Mouse (Mus musculus): ENCODE results near the gene Gm49358. TPM values are rescaled to one million over a fixed set of nuclear protein-coding genes. Genes with fewer than 3 reads are reported as not detected.

Gene Gm49358
- polyA plus RNA-seq, 1 experiment from 2014 or later, result not detected

GRCm38 (mm10) chr10:86761722-86762383, 1.9 kb upstream of the Gm49358 start:
- no peaks in the 10 kb centered on the region for H3K36me3 ChIP-seq
- H3K27ac ChIP-seq (replicated peaks), result no peak overlapping the region
- no peaks in the 10 kb centered on the region for H3K27me3 ChIP-seq (ENCODE audit: low read depth, poor library complexity, severe bottlenecking)
- DNase-seq (ENCODE audit: low spot score), result peak; percentile 11
- H3K4me3 ChIP-seq, result no peak overlapping the region
- H3K4me1 ChIP-seq, result 0 out of 2 replicates have a peak, but pooled peaks cover 3% of the 10 kb centered on the region
- 53% methylated on average over 7 of the region's 7 CpGs for WGBS
- no peaks in the 10 kb centered on the region for H3K9me3 ChIP-seq (replicated peaks)

DNA sequence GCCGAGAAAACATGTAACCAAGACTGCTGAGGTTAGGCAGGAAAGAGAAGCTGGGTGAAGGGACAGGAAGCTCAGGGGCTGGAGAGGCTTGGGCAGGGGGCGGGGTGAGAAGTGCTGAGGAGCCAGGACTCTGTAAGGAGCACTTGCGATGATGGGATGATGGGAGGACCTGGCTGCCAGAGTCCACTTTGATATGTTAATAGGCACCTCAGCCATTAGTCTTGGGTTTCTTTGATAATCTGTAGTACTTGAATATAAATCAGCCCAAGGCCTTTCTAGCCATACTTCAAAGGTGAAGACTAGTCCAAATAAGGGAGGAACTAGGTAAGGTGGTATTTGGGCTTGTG, 1.4 kb upstream of the Gm49358 start:
- Histone ChIP-seq H3K9me3 (replicated peaks) (no peaks in the 10 kb centered on the region), H3K27me3 (ENCODE audit: low read depth, poor library complexity, severe bottlenecking) (no peaks in the 10 kb centered on the region), H3K36me3 (no peaks in the 10 kb centered on the region), H3K4me3 (no peak overlapping the region), H3K4me1 (0 out of 2 replicates have a peak, but pooled peaks cover 3% of the 10 kb centered on the region), H3K27ac (replicated peaks) (no peak overlapping the region)
- WGBS, result 74% methylated on average over 3 of the region's 3 CpGs
- DNase-seq (ENCODE audit: low spot score), result no peak

- no peaks in the 10 kb centered on the region for H3K36me3 ChIP-seq
Observed at GRCm38 (mm10) chr10:86765344-86765966, 1.7 kb downstream of the Gm49358 start.

GRCm38 (mm10) chr10:86769216-86769615, 5.4 kb downstream of the Gm49358 start:
- Histone ChIP-seq H3K36me3 (no peaks in the 10 kb centered on the region), H3K27me3 (ENCODE audit: low read depth, poor library complexity, severe bottlenecking) (no peaks in the 10 kb centered on the region), H3K27ac (replicated peaks) (no peak overlapping the region), H3K9me3 (replicated peaks) (no peaks in the 10 kb centered on the region), H3K4me3 (no peak overlapping the region), H3K4me1 (peaks cover 7% of the 10 kb centered on the region)
- 79% methylated on average over 5 of the region's 5 CpGs for WGBS
- DNase-seq (ENCODE audit: low spot score), result no peak

More at GRCm38 (mm10) chr10:86765344-86765966, 1.7 kb downstream of the Gm49358 start:
- Histone ChIP-seq H3K27ac (replicated peaks) (no peak overlapping the region), H3K4me1 (peaks cover 10% of the 10 kb centered on the region), H3K27me3 (ENCODE audit: low read depth, poor library complexity, severe bottlenecking) (no peaks in the 10 kb centered on the region), H3K9me3 (replicated peaks) (no peaks in the 10 kb centered on the region), H3K4me3 (no peak overlapping the region)
- DNase-seq (ENCODE audit: low spot score), result no peak
- 85% methylated on average over 4 of the region's 4 CpGs for WGBS

DNA sequence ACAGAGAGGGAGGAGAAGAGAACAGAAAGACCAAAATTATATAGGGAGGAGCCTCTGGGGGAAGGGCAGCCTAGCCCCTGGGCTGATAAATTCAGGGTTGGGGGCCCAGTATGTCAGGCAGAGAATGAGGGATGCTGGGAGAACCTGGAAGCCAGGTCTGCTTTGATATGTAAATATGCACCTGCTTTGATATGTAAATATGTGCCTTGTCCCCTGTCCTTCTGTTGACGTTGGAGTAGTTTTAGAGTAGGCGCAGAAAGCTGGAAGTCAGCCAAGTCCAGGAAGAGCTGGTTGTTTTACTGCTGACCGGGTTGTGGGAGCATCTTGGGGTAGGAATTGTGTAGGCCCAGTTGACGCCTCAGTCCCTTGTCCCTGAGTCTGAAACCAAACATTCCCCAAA, 6.0 kb downstream of the Gm49358 start:
- Histone ChIP-seq H3K4me1 (peaks cover 7% of the 10 kb centered on the region), H3K9me3 (replicated peaks) (no peaks in the 10 kb centered on the region), H3K36me3 (no peaks in the 10 kb centered on the region), H3K4me3 (no peak overlapping the region), H3K27ac (replicated peaks) (no peak overlapping the region), H3K27me3 (ENCODE audit: low read depth, poor library complexity, severe bottlenecking) (no peaks in the 10 kb centered on the region)
- no peak for DNase-seq (ENCODE audit: low spot score)
- 50% methylated on average over 4 of the region's 4 CpGs for WGBS

DNA sequence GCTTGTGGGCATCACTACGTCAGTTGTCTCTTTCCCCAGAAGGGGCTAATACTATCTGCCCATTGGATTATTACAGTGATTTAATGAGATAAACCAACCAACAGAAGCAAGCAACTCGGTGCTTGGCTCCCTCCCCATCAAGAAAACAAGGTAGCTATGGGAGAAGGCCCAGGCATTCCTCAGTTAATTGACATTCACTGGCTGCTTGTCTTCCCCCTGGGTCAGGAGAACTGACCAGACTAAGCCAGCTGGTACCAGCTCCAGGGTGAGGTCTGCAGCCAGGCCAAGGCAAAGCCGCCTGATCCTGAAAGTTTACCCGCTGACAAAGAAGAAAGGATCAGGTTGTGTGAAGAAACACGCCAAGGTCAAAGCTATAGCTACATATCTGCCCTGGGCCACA, 7.9 kb downstream of the Gm49358 start:
- Histone ChIP-seq H3K4me1 (peaks cover 7% of the 10 kb centered on the region), H3K27me3 (ENCODE audit: low read depth, poor library complexity, severe bottlenecking) (0 out of 2 replicates have a peak, but pooled peaks cover 5% of the 10 kb centered on the region), H3K9me3 (replicated peaks) (no peaks in the 10 kb centered on the region), H3K36me3 (no peaks in the 10 kb centered on the region), H3K4me3 (no peak overlapping the region), H3K27ac (replicated peaks) (no peak overlapping the region)
- no peak for DNase-seq (ENCODE audit: low spot score)
- 79% methylated on average over 5 of the region's 5 CpGs for WGBS

- Histone ChIP-seq H3K27ac (replicated peaks) (no peak overlapping the region), H3K4me3 (no peak overlapping the region), H3K4me1 (peaks cover 7% of the 10 kb centered on the region), H3K9me3 (replicated peaks) (no peaks in the 10 kb centered on the region), H3K27me3 (ENCODE audit: low read depth, poor library complexity, severe bottlenecking) (0 out of 2 replicates have a peak, but pooled peaks cover 8% of the 10 kb centered on the region), H3K36me3 (no peaks in the 10 kb centered on the region)
- 88% methylated on average over 6 of the region's 6 CpGs for WGBS
- no peak for DNase-seq (ENCODE audit: low spot score)
Observed at GRCm38 (mm10) chr10:86772231-86772631, 8.5 kb downstream of the Gm49358 start.

DNA sequence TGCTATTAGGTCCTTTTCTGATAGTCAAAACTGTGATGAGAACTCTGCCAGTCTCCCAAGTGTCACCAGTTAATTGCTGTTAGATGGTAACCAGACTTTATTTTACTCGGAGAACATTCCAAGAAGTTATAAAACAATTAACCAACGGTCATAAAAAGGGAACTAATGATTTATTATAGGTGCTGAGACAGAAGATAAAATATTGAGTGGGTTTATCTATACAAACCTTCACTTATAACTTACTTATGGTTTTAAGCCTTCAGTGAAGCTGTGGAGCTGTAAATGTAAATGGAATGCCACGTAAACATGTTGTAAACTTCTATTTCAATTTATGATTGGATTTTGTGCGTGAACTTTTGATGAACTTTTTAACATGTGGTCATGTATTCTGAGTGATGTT, 9.6 kb downstream of the Gm49358 start:
- H3K9me3 ChIP-seq (replicated peaks), result no peaks in the 10 kb centered on the region
- H3K4me1 ChIP-seq, result peaks cover 15% of the 10 kb centered on the region
- H3K36me3 ChIP-seq, result no peaks in the 10 kb centered on the region
- no peak for DNase-seq (ENCODE audit: low spot score)
- no peak overlapping the region for H3K27ac ChIP-seq (replicated peaks)
- WGBS, result 83% methylated on average over 4 of the region's 4 CpGs
- peaks cover 15% of the 10 kb centered on the region for H3K27me3 ChIP-seq (ENCODE audit: low read depth, poor library complexity, severe bottlenecking)
- no peak overlapping the region for H3K4me3 ChIP-seq

DNA sequence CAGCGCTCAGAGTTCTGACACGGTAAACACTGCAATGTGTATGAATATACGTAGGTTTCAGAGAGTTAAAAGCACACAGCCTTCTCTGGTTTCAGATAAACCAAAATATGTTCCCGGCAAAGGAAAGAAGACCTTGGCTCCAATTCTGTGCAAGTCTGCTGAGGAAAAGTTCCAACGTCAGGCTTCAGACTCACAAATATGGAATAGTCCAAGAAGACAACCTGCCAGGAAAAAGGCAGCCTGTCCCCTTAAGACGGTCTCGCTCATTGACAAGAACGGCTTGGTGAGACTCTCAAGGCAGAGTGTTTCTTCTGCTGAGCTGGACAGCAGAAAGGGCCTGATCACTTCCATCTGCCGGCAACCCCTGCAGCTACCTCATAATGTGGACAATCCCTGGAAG, 12.5 kb downstream of the Gm49358 start:
- Histone ChIP-seq H3K4me3 (no peak overlapping the region), H3K4me1 (peaks cover 23% of the 10 kb centered on the region), H3K9me3 (replicated peaks) (no peaks in the 10 kb centered on the region), H3K27ac (replicated peaks) (no peak overlapping the region), H3K27me3 (ENCODE audit: low read depth, poor library complexity, severe bottlenecking) (peaks cover 34% of the 10 kb centered on the region), H3K36me3 (no peaks in the 10 kb centered on the region)
- no peak for DNase-seq (ENCODE audit: low spot score)
- 78% methylated on average over 9 of the region's 9 CpGs for WGBS

GRCm38 (mm10) chr10:86777614-86778319, 14.0 kb downstream of the Gm49358 start:
- WGBS, result 44% methylated on average over 19 of the region's 19 CpGs

DNA sequence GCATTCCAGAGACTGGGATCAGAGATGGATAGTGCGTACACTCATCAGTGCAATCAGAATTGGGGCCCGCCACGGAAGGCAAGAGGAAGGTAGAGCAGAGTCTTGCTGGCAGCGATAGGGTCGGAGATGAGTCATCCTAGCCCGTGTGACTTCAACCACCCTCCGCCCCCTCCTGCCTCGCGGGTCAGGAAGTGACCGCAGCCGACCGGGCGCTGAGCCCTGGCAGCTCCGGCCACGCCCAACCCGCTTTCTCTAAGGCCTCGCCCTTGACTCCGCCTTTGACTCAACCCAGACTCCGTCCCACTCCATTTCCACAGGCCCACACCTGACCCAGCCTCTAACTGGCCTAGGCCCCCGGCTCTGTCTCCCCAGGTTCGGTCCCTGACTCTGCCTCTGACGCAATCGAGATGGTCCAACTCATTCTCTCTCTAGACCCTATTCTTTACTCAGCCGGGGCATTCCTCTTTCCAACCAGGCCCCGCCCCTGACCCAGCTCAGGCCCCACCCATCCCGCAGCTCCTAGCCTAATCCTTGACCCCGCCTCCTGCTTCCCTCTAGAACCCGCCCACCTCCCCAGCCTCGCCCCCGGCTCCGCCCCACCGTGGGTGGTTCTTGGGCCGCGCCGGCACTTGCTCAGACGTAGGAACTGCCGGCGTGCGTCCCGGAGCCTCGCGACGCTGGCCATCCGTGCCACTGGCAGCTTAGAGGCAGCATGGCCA, 14.8 kb downstream of the Gm49358 start, which contains the start of gene Nt5dc3:
TSS of gene Nt5dc3 (plus strand) at position 608 of the 719 bp plus-strand sequence.
- Histone ChIP-seq H3K27me3 (ENCODE audit: low read depth, poor library complexity, severe bottlenecking) (peaks cover 36% of the 10 kb centered on the region), H3K4me3 (peak within 1 kb of the TSS; percentile 61), H3K9me3 (replicated peaks) (no peaks in the 10 kb centered on the region), H3K27ac (replicated peaks) (peak within 1 kb of the TSS; percentile 88), H3K4me1 (peaks cover 40% of the 10 kb centered on the region), H3K36me3 (no peaks in the 10 kb centered on the region)
- DNase-seq (ENCODE audit: low spot score), result peak; percentile 97
- under 1% methylated on average over 44 of the region's 44 CpGs for WGBS

More at GRCm38 (mm10) chr10:86777614-86778319, 14.0 kb downstream of the Gm49358 start:
- Histone ChIP-seq H3K27ac (replicated peaks) (peak overlapping the region; percentile 88), H3K36me3 (no peaks in the 10 kb centered on the region), H3K9me3 (replicated peaks) (no peaks in the 10 kb centered on the region), H3K4me1 (peaks cover 37% of the 10 kb centered on the region), H3K4me3 (peak overlapping the region; percentile 61), H3K27me3 (ENCODE audit: low read depth, poor library complexity, severe bottlenecking) (peaks cover 36% of the 10 kb centered on the region)
- no peak for DNase-seq (ENCODE audit: low spot score)

DNA sequence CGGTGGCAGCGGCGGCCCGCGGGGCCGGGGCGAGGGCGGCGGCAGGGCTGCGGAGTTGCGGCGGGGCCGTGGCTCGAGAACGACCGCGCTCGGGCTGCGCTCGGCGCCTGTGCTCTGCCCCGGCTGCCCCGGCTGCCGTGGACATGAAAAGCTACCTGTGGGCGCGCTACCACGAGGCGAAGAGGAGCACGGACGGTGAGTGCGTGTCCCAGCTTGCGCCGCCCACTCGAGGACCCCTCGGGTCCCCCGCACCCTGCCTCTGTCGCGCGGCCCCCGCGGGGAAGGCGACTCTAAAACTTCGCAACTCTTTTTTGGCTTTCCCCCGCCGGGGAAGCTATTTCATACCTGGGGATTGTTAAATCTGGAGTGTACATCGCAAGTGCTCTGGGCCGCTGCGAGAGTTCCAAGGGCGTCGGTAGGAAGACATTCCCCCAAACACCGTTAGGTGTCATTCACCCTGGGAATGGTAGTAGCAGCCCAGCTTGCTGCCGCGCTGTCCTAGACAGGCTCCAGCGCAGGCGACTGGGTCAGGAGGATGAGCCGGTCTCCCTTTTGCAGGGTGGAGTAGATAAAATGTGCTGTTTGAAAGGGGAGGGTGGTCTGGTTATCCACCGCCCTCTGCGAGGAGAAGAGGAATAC, 15.5 kb downstream of the Gm49358 start:
- peak; percentile 41 for DNase-seq (ENCODE audit: low spot score)
- under 1% methylated on average over 58 of the region's 58 CpGs for WGBS
- Histone ChIP-seq H3K4me3 (peak overlapping the region; percentile 61), H3K27ac (replicated peaks) (peak overlapping the region; percentile 88), H3K4me1 (peaks cover 40% of the 10 kb centered on the region), H3K36me3 (no peaks in the 10 kb centered on the region), H3K9me3 (replicated peaks) (no peaks in the 10 kb centered on the region), H3K27me3 (ENCODE audit: low read depth, poor library complexity, severe bottlenecking) (peaks cover 36% of the 10 kb centered on the region)

Data from midbrain, embryonic 10.5 days (tissue).